Mouse (Mus musculus) lung, adult 18-20 months (tissue): ENCODE data around the gene Klk8.

ENCODE experiments used
- DNase-seq, 2 experiments: peaks; one replicate each; pipeline ENCODE4 v3.0.0; 2022; ENCODE audit warnings: mixed read lengths in 2 of 2

The Klk8 gene

GRCm38 (mm10) chr7:43796355-43796754 is 1.0 kb upstream of the Klk8 start:
- DNase-seq = no peak

GRCm38 (mm10) chr7:43797844-43798462 is 576 bp downstream of the Klk8 start:
- peak; percentile 17 to 27 for DNase-seq

GRCm38 (mm10) chr7:43799876-43800275 is 2.5 kb downstream of the Klk8 start:
- no peak for DNase-seq

GRCm38 (mm10) chr7:43810994-43811393 is 13.6 kb downstream of the Klk8 start, which contains the start of gene Klk7:
Klk7 (plus strand) TSS chr7:43811294.
- DNase-seq = no peak

- DNase-seq = no peak
Observed at GRCm38 (mm10) chr7:43815211-43815610, 17.8 kb downstream of the Klk8 start.

GRCm38 (mm10) chr7:43816746-43817145 is 19.4 kb downstream of the Klk8 start:
- DNase-seq = no peak

GRCm38 (mm10) chr7:43821581-43821980 is 24.2 kb downstream of the Klk8 start:
- no peak for DNase-seq

GRCm38 (mm10) chr7:43824199-43824598 is 26.8 kb downstream of the Klk8 start, which contains the start of gene Klk6:
Klk6 (plus strand) TSS chr7:43824499.
- DNase-seq = no peak

- DNase-seq = no peak
Observed at GRCm38 (mm10) chr7:43826056-43826455, 28.7 kb downstream of the Klk8 start.

GRCm38 (mm10) chr7:43827706-43828105 is 30.3 kb downstream of the Klk8 start:
- no peak for DNase-seq

- DNase-seq = no peak
Observed at GRCm38 (mm10) chr7:43829006-43829405, 31.6 kb downstream of the Klk8 start.

- no peak for DNase-seq
Observed at GRCm38 (mm10) chr7:43841701-43842100, 44.3 kb downstream of the Klk8 start, which contains the start of gene Klk5. Klk5 (plus strand) TSS chr7:43841971.

- no peak for DNase-seq
Observed at GRCm38 (mm10) chr7:43843801-43844200, 46.4 kb downstream of the Klk8 start.

- no peak for DNase-seq
Observed at GRCm38 (mm10) chr7:43851616-43852015, 54.2 kb downstream of the Klk8 start.
